Mouse (Mus musculus): ENCODE measurements at regions not wholly inside any gene's neighbourhood (a gene's known extent, or its start where the extent isn't known, plus 50 kb on each side); places are given as distances from the start of the nearest gene placed in this dataset.

DNA sequence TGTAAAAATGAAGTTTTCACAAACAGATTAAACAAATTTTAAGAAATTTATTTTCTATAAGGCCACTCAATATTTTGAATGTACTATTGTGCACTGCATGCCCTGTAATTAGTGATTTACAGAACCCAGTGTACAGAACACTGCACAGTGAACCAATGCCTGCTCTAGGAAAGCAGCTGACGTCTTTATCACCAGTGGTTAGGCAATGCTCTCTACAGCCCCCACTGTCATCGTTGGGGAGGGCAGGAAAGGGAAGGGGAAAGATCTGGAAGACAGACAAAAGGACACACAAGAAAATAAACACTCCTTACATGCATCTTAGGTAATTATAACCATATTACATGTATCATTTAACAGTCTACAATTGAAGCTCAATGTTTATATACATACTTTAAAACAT is 74.4 kb upstream of the Cd28 start:
- TF ChIP-seq POLR2A (IDR thresholded peaks at IDR 0.05; ENCODE audit: insufficient read length, low read depth) (no peak), E2F4 (IDR thresholded peaks at IDR 0.05; ENCODE audit: insufficient read depth) (no peak), POLR2AphosphoS2 (IDR thresholded peaks at IDR 0.05; ENCODE audit: insufficient read length, low read depth) (no peak), MYOG (IDR thresholded peaks at IDR 0.05; ENCODE audit: control insufficient read depth in 1 of 3, insufficient read depth in 1 of 3, insufficient read length in 2 of 3, low read depth in 2 of 3) (no peak), MAX (IDR thresholded peaks at IDR 0.05; ENCODE audit: low read depth) (no peak), MYOD1 (IDR thresholded peaks at IDR 0.05; ENCODE audit: control insufficient read depth in 1 of 3, insufficient read length in 2 of 3, low read depth in 2 of 3) (no peak), USF1 (IDR thresholded peaks at IDR 0.05; ENCODE audit: low read depth) (no peak)

Data from myocyte (in vitro differentiated cells).